Mouse (Mus musculus): Measurements from ENCODE around the gene Dusp23.

DNA sequence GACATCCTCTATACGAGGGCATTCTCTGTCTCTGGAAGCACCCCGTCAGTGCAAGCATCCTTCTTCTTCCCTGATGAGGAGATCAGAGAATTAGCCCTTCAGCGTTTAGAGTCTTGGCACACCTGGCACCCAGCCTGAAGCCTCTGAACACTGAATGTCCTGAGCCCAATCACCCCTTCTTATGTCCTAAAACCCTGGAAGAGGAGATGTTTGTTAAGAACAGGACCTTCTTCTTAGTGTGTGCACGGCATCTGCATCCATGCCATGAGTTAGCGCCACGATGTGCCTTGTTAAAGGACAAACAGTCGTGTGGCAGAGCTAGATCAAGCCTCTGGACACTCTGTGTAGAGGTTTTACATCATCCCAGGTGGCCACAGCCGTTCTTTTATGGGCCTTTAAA lies 50.3 kb downstream of the Dusp23 start:
- TF ChIP-seq CTCF (IDR thresholded peaks at IDR 0.05; ENCODE audit: low read depth, low read length) (no peak), POLR2A (IDR thresholded peaks at IDR 0.05; ENCODE audit: borderline replicate concordance, low read depth, low read length) (no peak)

Data from bone marrow macrophage, adult 2 months (primary cell).